Mouse (Mus musculus): ENCODE data around the gene Rac3. TPM values are rescaled to one million over a fixed set of nuclear protein-coding genes. Genes with fewer than 3 reads are reported as not detected.

Rac3 gene
- total RNA-seq, 4 experiments from 2014 or later, result 33.5 to 43.1 (median 37.5) TPM

GRCm38 (mm10) chr11:120768206-120768605 is 46.9 kb downstream of the Rac3 start:
- no peak for DNase-seq (ENCODE audit: low spot score in 2 of 2)

- DNase-seq (ENCODE audit: low spot score in 2 of 2), result no peak
Observed at GRCm38 (mm10) chr11:120772749-120773148, 51.5 kb downstream of the Rac3 start.

Other genes starting within 250 kb of the Rac3 start
- gene Mrpl12, start 236.9 kb upstream of the Rac3 start, total RNA-seq (2022), result 10 to 100 TPM; 63.7 to 66.0 (median 64.4) TPM
- 10 to 100 TPM; 22.9 to 28.6 (median 25.0) TPM for gene Slc25a10, start 229.6 kb upstream of the Rac3 start, total RNA-seq (2022)
- gene Gcgr, start 190.8 kb upstream of the Rac3 start, total RNA-seq (2022), result under 1 TPM in 1 of 4 experiments, not detected in 3; 0.25 TPM
- 10 to 100 TPM; 61.1 to 68.7 (median 63.3) TPM for gene Mcrip1, start 171.7 kb upstream of the Rac3 start, total RNA-seq (2022)
- not detected for gene Ppp1r27, start 170.3 kb upstream of the Rac3 start, total RNA-seq (2022)
- gene P4hb, start 148.2 kb upstream of the Rac3 start, total RNA-seq (2022), result 100 to 1,000 TPM; 119 to 147 (median 134) TPM
- 100 to 1,000 TPM; 268 to 314 (median 278) TPM for gene Arhgdia, start 139.8 kb upstream of the Rac3 start, total RNA-seq (2022)
- 10 to 100 TPM; 38.1 to 61.8 (median 52.9) TPM for gene Alyref, start 123.1 kb upstream of the Rac3 start, total RNA-seq (2022)
- gene Anapc11, start 123.0 kb upstream of the Rac3 start, total RNA-seq (2022), result 10 to 100 TPM; 91.1 to 99.6 (median 93.6) TPM
- gene Npb, start 113.0 kb upstream of the Rac3 start, total RNA-seq (2022), result 1 to 10 TPM in 3 of 4 experiments, not detected in 1; 1.3 to 2.7 (median 1.5) TPM
- gene Pcyt2, start 103.5 kb upstream of the Rac3 start, total RNA-seq (2022), result 100 to 1,000 TPM; 142 to 164 (median 149) TPM
- 10 to 100 TPM; 43.5 to 49.9 (median 45.4) TPM for gene Sirt7, start 96.2 kb upstream of the Rac3 start, total RNA-seq (2022)
- gene Mafg, start 87.9 kb upstream of the Rac3 start, total RNA-seq (2022), result 10 to 100 TPM; 70.7 to 89.1 (median 77.4) TPM
- gene Pycr1, start 77.7 kb upstream of the Rac3 start, total RNA-seq (2022), result 1 to 10 TPM; 1.1 to 1.6 (median 1.3) TPM
- gene Myadml2, start 73.3 kb upstream of the Rac3 start, total RNA-seq (2022), result 1 to 10 TPM; 3.6 to 8.2 (median 6.0) TPM
- gene Notum, start 60.3 kb upstream of the Rac3 start, total RNA-seq (2022), result 1 to 10 TPM; 1.5 to 5.4 (median 5.2) TPM
- gene Aspscr1, start 48.5 kb upstream of the Rac3 start, total RNA-seq (2022), result 10 to 100 TPM; 53.0 to 61.0 (median 55.6) TPM
- 10 to 100 TPM; 12.9 to 22.1 (median 17.2) TPM for gene Cenpx, start 7.7 kb upstream of the Rac3 start, total RNA-seq (2022)
- gene Lrrc45, start 7.5 kb upstream of the Rac3 start, total RNA-seq (2022), result 10 to 100 TPM; 51.1 to 67.4 (median 65.7) TPM
- gene Dcxr, start 5.8 kb downstream of the Rac3 start, total RNA-seq (2022), result 10 to 100 TPM in 3 of 4 experiments, 1 to 10 TPM in 1; 8.7 to 21.6 (median 14.5) TPM
- 1 to 10 TPM; 1.6 to 3.7 (median 2.5) TPM for gene Cbr2, start 10.6 kb downstream of the Rac3 start, total RNA-seq (2022)
- 10 to 100 TPM; 16.7 to 32.0 (median 24.2) TPM for gene Hmga1b, start 41.3 kb downstream of the Rac3 start, total RNA-seq (2022)
- 10 to 100 TPM; 55.7 to 63.5 (median 61.8) TPM for gene Rfng, start 62.7 kb downstream of the Rac3 start, total RNA-seq (2022)
- gene Gps1, start 62.8 kb downstream of the Rac3 start, total RNA-seq (2022), result 100 to 1,000 TPM; 141 to 151 (median 144) TPM
- gene Dus1l, start 74.9 kb downstream of the Rac3 start, total RNA-seq (2022), result 10 to 100 TPM; 48.3 to 53.3 (median 49.9) TPM
- gene Fasn, start 103.1 kb downstream of the Rac3 start, total RNA-seq (2022), result 100 to 1,000 TPM; 187 to 227 (median 208) TPM
- 10 to 100 TPM in 1 of 4 experiments, 1 to 10 TPM in 3; 9.0 to 10.0 (median 9.5) TPM for gene Ccdc57, start 211.4 kb downstream of the Rac3 start, total RNA-seq (2022)
- 10 to 100 TPM in 1 of 4 experiments, 1 to 10 TPM in 3; 2.1 to 11.0 (median 7.0) TPM for gene Slc16a3, start 227.0 kb downstream of the Rac3 start, total RNA-seq (2022)

Measured in layer of hippocampus, adult 8-10 months (tissue).